Mouse (Mus musculus): ENCODE measurements around the gene Olfr202.
"Not testable (repeated sequence)": the region's sequence is repeated elsewhere in the genome, so short reads cannot be mapped to it uniquely, and the experiment has no call there.

Gene Olfr202

DNA sequence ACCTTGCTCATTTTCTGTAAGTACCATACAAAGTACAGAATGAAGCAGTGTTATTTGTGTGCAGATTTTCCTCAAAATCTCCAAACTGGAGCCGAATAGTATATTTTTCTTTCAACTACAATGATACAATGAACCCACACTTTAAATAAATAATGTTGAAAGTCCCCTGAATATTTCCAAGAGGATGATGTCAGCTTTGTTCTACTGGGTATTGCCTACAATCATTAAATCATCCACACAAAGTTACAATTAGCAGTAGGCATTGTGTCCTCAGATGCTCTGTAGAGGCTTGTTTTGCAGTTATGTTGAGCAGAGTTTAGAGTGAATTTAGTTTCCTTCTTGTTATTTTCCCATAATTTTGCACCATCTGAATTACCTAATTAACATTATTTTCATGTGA lies at the start of gene Olfr202:
Gene Olfr202 (minus strand): TSS at position 101 of the 400 bp plus-strand sequence.
- DNase-seq (ENCODE audit: low read depth, low spot score), result no peak

DNA sequence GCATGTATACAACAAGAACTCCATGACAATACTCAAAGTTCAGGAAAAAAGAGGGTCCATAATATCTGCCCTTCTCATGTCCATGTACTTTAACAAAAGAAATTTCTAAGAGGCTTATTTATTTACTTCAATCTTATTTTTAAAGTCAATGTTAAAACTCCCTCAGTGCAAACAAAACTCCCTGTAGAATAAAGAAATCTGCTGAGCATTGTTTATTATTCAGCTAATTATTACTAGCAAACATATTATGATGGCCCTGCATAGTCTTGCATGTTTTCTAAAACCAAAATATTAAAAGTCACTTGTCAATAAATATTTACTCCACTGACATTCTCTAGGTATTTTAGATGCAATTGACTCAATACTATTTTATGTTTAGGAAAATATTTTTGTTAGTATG lies 44.4 kb upstream of the Olfr202 start, which contains the start of gene Olfr205:
Gene Olfr205 (minus strand): TSS at position 101 of the 400 bp plus-strand sequence.
- no peak for DNase-seq (ENCODE audit: low read depth, low spot score)

DNA sequence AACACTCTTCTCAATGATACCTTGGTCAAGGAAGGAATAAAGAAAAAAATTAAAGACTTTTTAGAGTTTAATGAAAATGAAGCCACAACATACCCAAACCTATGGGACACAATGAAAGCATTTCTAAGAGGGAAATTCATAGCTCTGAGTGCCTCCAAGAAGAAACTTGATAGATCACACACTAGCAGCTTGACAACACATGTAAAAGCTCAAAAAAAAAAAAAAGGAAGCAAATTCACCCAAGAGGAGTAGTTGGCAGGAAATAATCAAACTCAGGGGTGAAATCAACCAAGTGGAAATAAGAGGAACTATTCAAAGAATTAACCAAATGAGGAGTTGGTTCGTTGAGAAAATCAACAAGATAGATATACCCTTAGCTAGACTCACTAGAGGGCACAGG lies 36.7 kb upstream of the Olfr202 start:
- not testable (repeated sequence) for DNase-seq (ENCODE audit: low read depth, low spot score)

DNA sequence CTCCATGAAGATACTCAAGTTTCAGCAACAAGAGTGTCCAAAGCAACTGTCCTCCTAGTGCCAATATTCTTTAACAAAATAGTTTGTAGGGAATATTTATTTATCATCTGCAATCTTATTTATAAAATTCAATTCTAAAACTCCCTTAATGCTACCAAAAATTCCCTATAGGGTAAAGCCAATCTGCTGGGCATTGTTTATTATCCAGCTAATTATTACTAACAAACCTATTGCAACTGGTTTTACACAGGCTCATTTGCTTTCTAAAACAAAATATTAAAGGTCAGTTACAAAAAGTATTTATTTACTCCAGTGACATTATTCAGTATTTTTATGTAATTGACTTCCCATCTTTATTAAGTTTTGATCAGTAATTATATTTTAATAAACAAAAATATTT lies 31.6 kb upstream of the Olfr202 start, which contains the start of gene Olfr204:
Gene Olfr204 (minus strand): TSS at position 101 of the 400 bp plus-strand sequence.
- DNase-seq (ENCODE audit: low read depth, low spot score), result no peak

DNA sequence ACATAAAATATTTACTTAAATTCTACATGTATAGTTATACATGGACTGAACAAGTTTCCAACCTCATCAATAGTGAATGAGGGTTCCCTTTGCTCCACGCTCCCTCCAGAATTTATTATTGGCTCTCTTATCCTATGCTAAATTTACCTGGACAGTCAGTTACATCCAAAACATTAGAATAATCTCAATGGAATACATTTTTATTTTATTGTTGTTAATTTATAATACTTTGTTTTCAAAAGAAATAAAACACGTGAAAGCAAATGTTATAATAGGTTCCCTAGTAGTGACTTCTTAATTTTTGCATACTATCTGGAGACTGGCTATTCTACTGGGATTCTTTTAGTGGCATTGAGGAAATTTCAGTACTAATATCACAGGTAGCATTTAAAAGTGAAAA lies 12.0 kb upstream of the Olfr202 start, which contains the start of gene Olfr203:
Gene Olfr203 (plus strand): TSS at position 301 of the 400 bp plus-strand sequence.
- DNase-seq (ENCODE audit: low read depth, low spot score), result no peak

DNA sequence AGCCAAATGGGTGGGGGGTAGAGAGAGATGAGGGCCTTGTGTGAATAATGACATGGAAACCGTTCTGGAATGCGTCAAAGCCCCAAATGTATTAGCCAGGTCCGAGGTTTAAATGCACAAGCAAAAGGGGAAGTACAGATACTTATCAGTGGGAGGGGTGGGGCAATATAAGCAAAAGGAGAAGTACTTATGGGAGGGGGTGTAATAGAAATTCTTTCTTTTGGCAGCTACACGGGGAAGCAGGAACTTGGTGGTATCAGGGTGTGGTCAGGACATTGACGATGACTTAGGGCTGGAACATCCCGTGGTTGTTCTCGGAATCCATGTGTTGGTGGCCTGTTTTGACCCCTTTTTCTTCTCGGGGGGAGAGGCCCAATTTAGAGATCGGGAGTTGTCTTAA lies 983 bp upstream of the Olfr202 start:
- not testable (repeated sequence) for DNase-seq (ENCODE audit: low read depth, low spot score)

DNA sequence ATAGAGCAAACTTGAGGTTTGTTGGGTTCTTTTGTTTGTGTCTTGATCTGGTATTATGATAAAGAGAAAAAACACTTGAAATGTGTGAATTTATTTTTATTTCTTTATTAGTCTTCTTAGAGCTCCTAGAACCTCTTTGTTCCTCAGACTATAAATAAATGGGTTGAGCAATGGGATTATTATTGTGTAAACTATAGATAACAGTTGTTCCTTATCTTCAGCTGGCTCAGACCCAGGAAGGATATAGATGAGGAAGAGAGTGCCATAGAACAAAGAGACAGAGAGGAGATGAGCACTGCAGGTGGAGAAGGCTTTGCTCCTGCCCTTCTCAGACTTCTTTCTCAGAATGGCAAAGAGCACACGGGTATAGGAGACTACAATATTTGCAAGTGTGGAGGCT lies 3.1 kb downstream of the Olfr202 start:
- no peak for DNase-seq (ENCODE audit: low read depth, low spot score)

DNA sequence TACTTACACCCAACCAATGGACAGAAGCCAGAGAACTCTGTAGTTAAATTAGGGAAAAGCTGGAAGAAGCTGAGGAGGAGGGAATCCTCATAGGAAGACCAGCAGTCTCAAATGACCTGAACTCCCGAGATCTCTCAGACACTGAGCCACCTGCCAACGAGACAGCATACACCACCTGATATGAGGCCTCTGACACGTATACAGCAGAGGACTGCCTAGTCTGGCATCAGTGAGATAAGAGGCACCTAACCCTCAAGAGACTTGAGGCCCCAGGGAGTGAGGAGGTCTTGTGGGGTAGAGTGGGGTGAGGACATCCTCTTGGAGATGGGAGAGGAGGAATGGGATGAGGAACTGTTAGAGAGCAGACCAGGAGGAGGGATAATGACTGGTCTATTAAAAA lies 6.1 kb downstream of the Olfr202 start:
- no peak for DNase-seq (ENCODE audit: low read depth, low spot score)

DNA sequence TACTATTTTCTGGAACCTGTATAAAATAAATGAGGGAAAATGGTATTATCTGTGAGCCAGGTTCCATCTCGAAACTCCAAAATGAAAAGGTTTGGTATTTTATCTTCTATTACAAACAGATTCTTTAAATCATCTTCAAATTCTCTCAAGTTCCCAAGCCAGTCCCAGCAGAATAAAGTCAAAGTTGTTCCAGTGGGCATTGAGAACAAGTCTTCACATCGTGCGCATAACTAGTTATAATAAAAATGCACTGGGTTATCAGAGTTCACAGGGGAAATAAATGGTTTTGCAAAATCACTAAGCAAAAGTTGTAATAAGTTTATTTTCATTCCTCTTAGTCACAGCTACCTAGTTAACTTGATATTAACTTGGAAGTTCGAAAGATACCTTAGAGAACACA lies 14.1 kb downstream of the Olfr202 start, which contains the start of gene Olfr201:
Gene Olfr201 (minus strand): TSS at position 101 of the 400 bp plus-strand sequence.
- DNase-seq (ENCODE audit: low read depth, low spot score), result not testable (repeated sequence)

DNA sequence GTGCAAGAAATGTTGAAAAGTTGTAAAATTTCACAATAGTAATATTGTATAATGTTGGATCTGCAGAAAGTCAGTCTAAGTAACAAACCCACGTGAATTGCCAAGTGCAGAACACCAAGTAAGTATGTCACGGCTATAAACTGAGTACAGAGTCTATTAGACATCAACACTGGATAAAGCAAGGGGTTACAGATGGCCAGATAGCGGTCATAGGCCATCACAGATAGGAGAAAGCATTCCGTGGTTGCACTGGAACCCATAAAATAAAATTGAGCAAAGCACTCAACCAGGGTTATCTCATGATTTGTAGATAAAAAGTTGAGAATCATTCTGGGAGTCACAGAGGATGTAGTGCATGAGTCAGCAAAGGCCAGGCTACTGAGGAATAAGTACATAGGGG lies 17.5 kb downstream of the Olfr202 start:
- DNase-seq (ENCODE audit: low read depth, low spot score), result not testable (repeated sequence)

DNA sequence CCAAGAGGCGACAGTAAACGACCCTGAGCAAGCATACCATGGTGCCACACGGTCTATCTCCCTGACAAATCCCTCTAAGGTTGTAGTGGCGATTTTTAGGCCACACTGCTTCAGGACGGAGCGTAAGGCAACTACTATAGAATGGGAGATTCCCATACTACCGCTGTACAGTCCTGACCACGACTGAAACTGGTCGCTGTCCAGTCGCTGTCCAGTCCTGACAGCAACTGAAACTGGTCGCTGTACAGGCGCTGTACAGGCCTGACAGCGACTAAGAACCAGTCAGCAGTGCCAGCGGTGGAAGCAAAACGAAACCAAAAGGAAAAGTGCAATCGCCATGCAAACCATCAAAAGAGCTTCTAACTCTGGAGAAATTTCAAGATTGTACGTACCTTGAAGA lies 36.9 kb downstream of the Olfr202 start:
- DNase-seq (ENCODE audit: low read depth, low spot score), result peak; percentile 2

Data from R1 (cell line).